9 mouse cellular contexts compared by ENCODE assay signal in the genomic region with DNA sequence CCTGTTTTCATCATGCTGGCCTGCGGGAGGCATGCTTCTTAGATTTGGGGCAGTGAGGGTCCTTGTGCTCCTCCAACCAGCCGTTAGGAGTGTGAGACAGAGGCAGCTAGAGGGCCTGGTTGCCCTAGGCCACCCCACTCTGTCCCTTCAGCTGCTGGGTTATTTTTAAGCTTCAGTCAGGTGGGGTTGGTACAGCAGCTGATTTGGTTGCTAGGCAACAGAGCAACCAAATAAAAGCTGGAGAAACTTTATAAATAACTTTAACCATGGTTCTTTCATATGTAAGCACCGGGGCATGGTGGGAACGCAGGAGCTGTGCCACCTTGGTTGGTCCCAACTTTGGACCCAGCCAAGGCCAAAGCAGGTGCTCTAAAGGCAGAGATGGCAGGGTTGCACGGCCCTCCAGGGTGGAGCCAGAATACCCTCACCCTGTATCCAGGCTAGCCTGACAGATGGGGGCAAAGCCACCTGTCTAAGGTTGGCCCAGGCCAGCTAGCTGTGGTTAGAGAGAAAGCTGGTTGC. TPM values are rescaled to one million over a fixed set of nuclear protein-coding genes. Genes with fewer than 3 reads are reported as not detected.
A peak's percentile ranks its signal among the peaks of the same experiment; 100 is the strongest.
DNase-seq lines count a peak whose midpoint lies in the region; ATAC-seq lines count a peak whose summit lies in the region.
"Had no signal": no experiment of that assay in that cellular context is flagged by ENCODE, and none has a peak within 500 bp of the region (broad histone marks: within the 10 kb centered on the region; RNA-seq: fewer than 3 reads in every experiment).

No protein-coding gene starts in this region.

- H3K4me2 ChIP-seq in embryonic facial prominence, embryonic 14.5 days (ENCODE audit: low read depth, low read length) = no peak overlapping the region
- H3K4me2 ChIP-seq in limb, embryonic 13.5 days (replicated peaks) = no peak overlapping the region
- H3K4me2 ChIP-seq: embryonic facial prominence, embryonic 15.5 days had no signal

- no peaks in the 10 kb centered on the region for H3K27me3 ChIP-seq in embryonic facial prominence, embryonic 14.5 days (replicated peaks; ENCODE audit: control insufficient read depth, insufficient read depth, low read length)
- no peaks in the 10 kb centered on the region for H3K27me3 ChIP-seq in limb, embryonic 13.5 days
- H3K27me3 ChIP-seq: embryonic facial prominence, embryonic 15.5 days had no signal

- peaks cover 97% of the 10 kb centered on the region for H3K36me3 ChIP-seq in embryonic facial prominence, embryonic 14.5 days (ENCODE audit: control insufficient read depth, insufficient read depth, low read length)
- H3K36me3 ChIP-seq in limb, embryonic 13.5 days = peaks cover 97% of the 10 kb centered on the region

- H3K27ac ChIP-seq in embryonic facial prominence, embryonic 14.5 days (replicated peaks; ENCODE audit: low read depth, low read length) = no peak overlapping the region
- H3K27ac ChIP-seq in limb, embryonic 13.5 days = 0 out of 2 replicates have a peak overlapping the region, but pooled peaks have one; percentile 10
- H3K27ac ChIP-seq: embryonic facial prominence, embryonic 15.5 days had no signal

- intact Hi-C loops in left cerebral cortex, postnatal 36 days (cut with DNase I) = loop anchor here (2.0 kb wide), 1 partner anchor 17 kb away; no protein-coding TSS in a partner anchor

- peak; percentile 18 for DNase-seq in embryo, embryonic 10 days (ENCODE audit: low spot score)
- DNase-seq in embryo, embryonic 9.5 days (ENCODE audit: extremely low spot score) = no peak
- peak; percentile 50 to 54 for DNase-seq in left cerebral cortex, postnatal 36 days (ENCODE audit: low spot score in 2 of 2)
- DNase-seq in left cerebral cortex, adult 18-20 months (ENCODE audit: low spot score in 2 of 2) = no peak
- peak; percentile 59 for DNase-seq in embryonic facial prominence, embryonic 14.5 days (ENCODE audit: low spot score)
- DNase-seq in spleen, postnatal 14 days (ENCODE audit: low spot score in 2 of 2) = no peak
- no peak for DNase-seq in embryo, embryonic 10.5 days (ENCODE audit: low spot score)

- H3K4me3 ChIP-seq in embryonic facial prominence, embryonic 14.5 days (ENCODE audit: low read depth, low read length) = no peak overlapping the region
- H3K4me3 ChIP-seq in limb, embryonic 13.5 days = no peak overlapping the region
- H3K4me3 ChIP-seq: embryonic facial prominence, embryonic 15.5 days had no signal

- peak; percentile 62; the same call in 1 of the 2 replicates for ATAC-seq in embryonic facial prominence, embryonic 14.5 days (ENCODE audit: low read depth)
- ATAC-seq in limb, embryonic 13.5 days (ENCODE audit: low FRiP score, low read depth) = peak; percentile 50; the same call in 1 of the 2 replicates

- H3K9ac ChIP-seq in embryonic facial prominence, embryonic 14.5 days (ENCODE audit: low read depth, low read length) = no peak overlapping the region
- no peak overlapping the region; the same call in 1 of the 2 replicates for H3K9ac ChIP-seq in limb, embryonic 13.5 days
- H3K9ac ChIP-seq: embryonic facial prominence, embryonic 15.5 days had no signal

- H3K9me3 ChIP-seq in embryonic facial prominence, embryonic 14.5 days (ENCODE audit: control insufficient read depth, low read length) = no peaks in the 10 kb centered on the region
- no peaks in the 10 kb centered on the region for H3K9me3 ChIP-seq in limb, embryonic 13.5 days
- H3K9me3 ChIP-seq: embryonic facial prominence, embryonic 15.5 days had no signal

- 66% methylated on average over 5 of the region's 5 CpGs for WGBS in embryonic facial prominence, embryonic 14.5 days
- WGBS in limb, embryonic 13.5 days = 64% methylated on average over 5 of the region's 5 CpGs

- H3K4me1 ChIP-seq in embryonic facial prominence, embryonic 14.5 days (ENCODE audit: control insufficient read depth, insufficient read depth, low read length) = no peaks in the 10 kb centered on the region
- H3K4me1 ChIP-seq in limb, embryonic 13.5 days = peaks cover 20% of the 10 kb centered on the region

RNA-seq across cellular contexts. Expression of gene Map7d1, which starts 18.4 kb away (rescaled TPM):
- total RNA-seq in left cerebral cortex, postnatal 36 days (2021) = 100 to 1,000 TPM; 288 TPM
- total RNA-seq in left cerebral cortex, adult 18-20 months (2021) = 100 to 1,000 TPM; 251 to 254 TPM
- polyA plus RNA-seq in embryonic facial prominence, embryonic 14.5 days (2014; fragmentation: Nextera tagmentation; extraction: Ambion mirVana) = 62.4 and 64.2 TPM in 2 replicates
- polyA plus RNA-seq in limb, embryonic 13.5 days (2015; fragmentation: Nextera tagmentation; extraction: Ambion mirVana) = 46.5 and 49.9 TPM in 2 replicates

RNA-seq across cellular contexts. Expression of gene Trappc3, which starts 24.3 kb away (rescaled TPM):
- total RNA-seq in left cerebral cortex, postnatal 36 days (2021) = 10 to 100 TPM; 75.7 to 90.0 TPM
- total RNA-seq in left cerebral cortex, adult 18-20 months (2021) = 10 to 100 TPM; 84.5 to 87.3 TPM
- polyA plus RNA-seq in embryonic facial prominence, embryonic 14.5 days (2014; fragmentation: Nextera tagmentation; extraction: Ambion mirVana) = 32.9 and 33.0 TPM in 2 replicates
- 124 and 126 TPM in 2 replicates for polyA plus RNA-seq in limb, embryonic 13.5 days (2015; fragmentation: Nextera tagmentation; extraction: Ambion mirVana)

RNA-seq across cellular contexts. Expression of gene Thrap3, which starts 35.2 kb away (rescaled TPM):
- 100 to 1,000 TPM; 134 to 159 TPM for total RNA-seq in left cerebral cortex, postnatal 36 days (2021)
- total RNA-seq in left cerebral cortex, adult 18-20 months (2021) = 100 to 1,000 TPM; 132 to 156 TPM
- 185 and 198 TPM in 2 replicates for polyA plus RNA-seq in embryonic facial prominence, embryonic 14.5 days (2014; fragmentation: Nextera tagmentation; extraction: Ambion mirVana)
- polyA plus RNA-seq in limb, embryonic 13.5 days (2015; fragmentation: Nextera tagmentation; extraction: Ambion mirVana) = 251 and 256 TPM in 2 replicates

RNA-seq across cellular contexts. Expression of gene Col8a2, which starts 48.8 kb away (rescaled TPM):
- 1 to 10 TPM; 1.6 to 1.7 TPM for total RNA-seq in left cerebral cortex, postnatal 36 days (2021)
- total RNA-seq in left cerebral cortex, adult 18-20 months (2021) = 1 to 10 TPM; 1.7 to 2.8 TPM
- polyA plus RNA-seq in embryonic facial prominence, embryonic 14.5 days (2014; fragmentation: Nextera tagmentation; extraction: Ambion mirVana) = 78.9 and 83.0 TPM in 2 replicates
- polyA plus RNA-seq in limb, embryonic 13.5 days (2015; fragmentation: Nextera tagmentation; extraction: Ambion mirVana) = 39.8 and 42.7 TPM in 2 replicates

Comparison
In these comparisons a context has a peak if more than half of its experiments do, and no peak if none do; other contexts are left out.
1. DNase-seq: peak in embryo, embryonic 10 days (single experiment), left cerebral cortex, postnatal 36 days (2 of 2) and embryonic facial prominence, embryonic 14.5 days (single experiment); none in embryo, embryonic 9.5 days (single experiment), left cerebral cortex, adult 18-20 months (0 of 2), spleen, postnatal 14 days (0 of 2) and embryo, embryonic 10.5 days (single experiment).